Mouse (Mus musculus) heart, postnatal 0 days (tissue): ENCODE data around the gene Hes2. TPM values are rescaled to one million over a fixed set of nuclear protein-coding genes. Genes with fewer than 3 reads are reported as not detected.

Experiments used
- ATAC-seq: fragments of 200-750 bp; cut with Nextera tagmentation; 2 replicates; pipeline ENCODE4 v1.8.0; 2017; ENCODE audit warnings: low read depth, moderate number of reproducible peaks, moderate library complexity; ENCODE audit not compliant: insufficient read depth
- DNase-seq: peaks from one replicate; pipeline ENCODE4 v3.0.0-alpha.2; 2016; ENCODE audit warnings: low spot score
- H3K27ac ChIP-seq: fragments of 300-500 bp; sonication (generic); 2 replicates; pipeline ENCODE4 v1.5.1; 2014; ENCODE audit warnings: low read depth, mild to moderate bottlenecking
- H3K27me3 ChIP-seq: fragments of 300-500 bp; sonication (generic); 2 replicates; pipeline ENCODE4 v1.6.1; 2014; ENCODE audit warnings: low read length, mixed read lengths; ENCODE audit not compliant: control insufficient read depth, insufficient read depth
- H3K36me3 ChIP-seq: fragments of 300-500 bp; sonication (generic); replicated peaks from 2 replicates; pipeline ENCODE4 v1.6.1; 2014; ENCODE audit warnings: low read length, mixed read lengths; ENCODE audit not compliant: control insufficient read depth, insufficient read depth
- H3K4me1 ChIP-seq: fragments of 300-500 bp; sonication (generic); 2 replicates; pipeline ENCODE4 v1.6.1; 2014; ENCODE audit warnings: antibody characterized with exemption; ENCODE audit not compliant: control insufficient read depth, insufficient read depth
- H3K4me2 ChIP-seq: fragments of 300-500 bp; sonication (generic); 2 replicates; pipeline ENCODE4 v1.6.1; 2014; ENCODE audit warnings: low read depth, mild to moderate bottlenecking, low read length, moderate library complexity
- H3K4me3 ChIP-seq: fragments of 300-500 bp; sonication (generic); 2 replicates; pipeline ENCODE4 v1.5.1; 2014; ENCODE audit warnings: low read depth, low read length
- H3K9ac ChIP-seq: fragments of 300-500 bp; sonication (generic); replicated peaks from 2 replicates; pipeline ENCODE4 v1.6.1; 2014; ENCODE audit warnings: low read depth, low read length, mixed read lengths
- H3K9me3 ChIP-seq: fragments of 300-500 bp; sonication (generic); replicated peaks from 2 replicates; pipeline ENCODE4 v1.6.1; 2016; ENCODE audit warnings: low read length; ENCODE audit not compliant: control insufficient read depth
- CTCF ChIP-seq: IDR thresholded peaks from 2 replicates; pipeline ENCODE4 v1.5.1; 2016; ENCODE audit warnings: antibody characterized with exemption, control low read depth, low read depth
- EP300 ChIP-seq: IDR thresholded peaks from 2 replicates; pipeline ENCODE4 v1.6.1; 2016; ENCODE audit warnings: antibody characterized with exemption, low read depth
- WGBS: fragments of 180-500 bp; shearing (Covaris S2); extraction: QIAGEN DNeasy Blood & Tissue Kit; methylation state at CpG from one replicate; pipeline ENCODE4 v1.1.7; 2014; 5-methylcytosine and 5-hydroxymethylcytosine counted together
- polyA plus RNA-seq: library from polyadenylated mRNA; unstranded; fragments of >200 nt; fragmentation: Nextera tagmentation; extraction: Ambion mirVana; gene quantifications from 2 replicates; pipeline ENCODE4 v1.2.1, GENCODE M21; 2015
- total RNA-seq: library from RNA; depleted of rRNA; stranded (reverse); fragments of >200 nt; gene quantifications from 2 replicates; pipeline ENCODE4 v1.2.3, GENCODE M21; 2014; ENCODE audit warnings: low replicate concordance

Gene Hes2
- total and polyA plus RNA-seq, 2 experiments from 2014 or later: not detected

DNA sequence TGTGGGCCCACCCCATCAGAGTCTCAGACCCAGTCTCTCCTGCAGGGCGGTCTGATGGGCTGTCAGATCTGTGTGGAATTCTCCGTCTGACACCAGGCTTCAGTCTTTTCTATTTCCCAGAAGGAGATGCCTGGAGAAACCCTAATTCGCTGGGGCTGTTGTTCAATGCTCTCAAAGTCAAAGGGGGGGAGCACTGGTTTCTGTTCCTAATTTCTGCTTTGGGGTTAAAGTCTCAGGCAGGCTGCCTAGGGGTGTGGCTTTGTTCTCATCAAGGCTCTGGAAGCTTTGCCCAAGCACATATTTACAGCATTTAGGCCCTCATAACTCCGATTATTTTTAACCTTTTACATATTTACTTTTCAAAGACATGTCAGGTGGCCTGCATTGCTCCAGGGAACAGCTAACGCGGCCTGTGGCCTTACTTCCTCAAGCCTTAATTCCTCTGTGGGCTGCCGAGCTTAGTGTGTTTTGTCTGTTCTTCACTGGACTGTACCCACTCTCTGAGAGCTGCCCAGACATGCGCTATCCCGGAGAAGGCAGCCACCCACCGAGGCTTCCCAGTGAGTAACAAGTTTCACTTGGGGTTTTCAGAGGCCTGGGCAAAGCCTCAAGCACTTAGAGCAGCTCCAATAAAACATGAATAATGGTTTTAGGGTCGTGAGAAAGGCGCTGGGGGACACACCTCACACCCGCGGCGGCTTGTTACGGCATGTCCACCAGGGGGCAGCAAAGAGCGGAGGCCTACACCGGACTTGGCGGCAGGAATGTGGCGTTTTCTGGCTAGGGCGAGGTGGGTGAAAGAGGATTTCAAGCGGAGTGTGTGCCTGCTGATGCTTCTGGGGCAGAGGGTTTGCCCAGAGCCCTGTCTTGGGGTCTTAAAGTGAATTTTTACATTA lies 6.6 kb downstream of the Hes2 start:
- WGBS: 27% methylated on average over 21 of the region's 22 CpGs
- H3K9ac ChIP-seq: no peak overlapping the region

DNA sequence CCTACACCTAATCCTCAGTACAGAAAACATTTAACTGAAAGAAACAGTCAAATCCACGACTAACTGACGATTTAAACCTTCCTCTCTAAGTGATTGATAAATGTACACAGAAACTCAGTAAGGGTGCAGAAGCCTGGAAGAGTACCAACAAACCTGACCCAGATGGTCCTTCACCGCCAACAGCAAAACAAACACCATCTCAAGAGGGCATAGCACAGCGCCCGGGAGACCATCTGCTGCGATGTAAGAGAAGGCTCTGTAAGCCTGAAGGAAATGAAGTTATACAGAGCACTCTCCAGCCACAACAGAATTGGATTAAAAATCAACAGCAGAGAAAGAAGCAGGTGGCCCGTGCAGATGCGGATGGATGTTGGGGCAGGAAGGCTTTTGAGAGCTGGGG lies 9.4 kb downstream of the Hes2 start:
- no peak overlapping the region for H3K27ac ChIP-seq
- H3K36me3 ChIP-seq: no peaks in the 10 kb centered on the region
- H3K4me2 ChIP-seq: no peak overlapping the region
- WGBS: 70% methylated on average over 8 of the region's 8 CpGs
- H3K4me3 ChIP-seq: no peak overlapping the region
- no peak for DNase-seq
- H3K4me1 ChIP-seq: no peaks in the 10 kb centered on the region
- ATAC-seq: no peak
- TF ChIP-seq CTCF (no peak), EP300 (no peak)
- H3K9ac ChIP-seq: no peak overlapping the region
- 0 out of 2 replicates have a peak, but pooled peaks cover 4% of the 10 kb centered on the region for H3K27me3 ChIP-seq
- no peaks in the 10 kb centered on the region for H3K9me3 ChIP-seq

More for the DNA sequence above, 6.6 kb downstream of the Hes2 start:
- no peaks in the 10 kb centered on the region for H3K9me3 ChIP-seq
- H3K36me3 ChIP-seq: no peaks in the 10 kb centered on the region
- H3K4me2 ChIP-seq: no peak overlapping the region; the same call in 1 of the 2 replicates
- no peaks in the 10 kb centered on the region for H3K4me1 ChIP-seq
- TF ChIP-seq CTCF (peak; percentile 90), EP300 (no peak)
- DNase-seq: peak; percentile 25
- ATAC-seq: peak; percentile 45; the same call in 1 of the 2 replicates
- no peak overlapping the region for H3K4me3 ChIP-seq
- no peak overlapping the region for H3K27ac ChIP-seq
- H3K27me3 ChIP-seq: peaks cover 25% of the 10 kb centered on the region

DNA sequence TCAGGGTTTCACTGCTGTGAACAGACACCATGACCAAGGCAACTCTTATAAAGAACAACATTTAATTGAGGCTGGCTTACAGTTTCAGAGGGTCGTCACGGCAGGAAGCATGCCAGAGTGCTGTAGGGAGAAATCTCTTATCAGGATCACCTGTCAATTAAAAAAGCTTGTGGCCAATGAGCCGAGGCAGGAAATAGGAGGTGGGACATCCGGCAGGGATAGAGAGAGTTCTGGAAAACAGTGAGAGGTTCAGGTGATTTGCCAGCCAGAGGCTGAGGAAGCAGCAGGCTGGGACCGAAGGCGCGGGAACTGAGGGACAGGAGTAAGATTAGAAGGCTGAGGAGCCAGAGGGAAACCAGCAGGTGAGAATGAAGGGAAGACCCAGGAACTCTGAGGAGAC lies 10.4 kb downstream of the Hes2 start:
- no peak for DNase-seq
- WGBS: 70% methylated on average over 7 of the region's 7 CpGs

GRCm38 (mm10) chr4:152170286-152170685 lies 11.6 kb downstream of the Hes2 start:
- H3K9ac ChIP-seq: no peak overlapping the region
- ATAC-seq (no peak), DNase-seq (no peak)
- no peaks in the 10 kb centered on the region for H3K9me3 ChIP-seq
- H3K4me2 ChIP-seq: no peak overlapping the region
- no peak overlapping the region for H3K4me3 ChIP-seq
- 69% methylated on average over 10 of the region's 10 CpGs for WGBS
- H3K27ac ChIP-seq: no peak overlapping the region
- no peaks in the 10 kb centered on the region for H3K4me1 ChIP-seq
- TF ChIP-seq EP300: no peak
- TF ChIP-seq CTCF: no peak
- H3K36me3 ChIP-seq: no peaks in the 10 kb centered on the region
- no peaks in the 10 kb centered on the region for H3K27me3 ChIP-seq

More for the DNA sequence above, 10.4 kb downstream of the Hes2 start:
- Histone ChIP-seq H3K4me3 (no peak overlapping the region), H3K4me2 (no peak overlapping the region), H3K9ac (no peak overlapping the region), H3K27me3 (0 out of 2 replicates have a peak, but pooled peaks cover 4% of the 10 kb centered on the region), H3K36me3 (no peaks in the 10 kb centered on the region), H3K4me1 (no peaks in the 10 kb centered on the region), H3K9me3 (no peaks in the 10 kb centered on the region), H3K27ac (no peak overlapping the region)
- no peak for TF ChIP-seq EP300
- no peak for ATAC-seq

DNA sequence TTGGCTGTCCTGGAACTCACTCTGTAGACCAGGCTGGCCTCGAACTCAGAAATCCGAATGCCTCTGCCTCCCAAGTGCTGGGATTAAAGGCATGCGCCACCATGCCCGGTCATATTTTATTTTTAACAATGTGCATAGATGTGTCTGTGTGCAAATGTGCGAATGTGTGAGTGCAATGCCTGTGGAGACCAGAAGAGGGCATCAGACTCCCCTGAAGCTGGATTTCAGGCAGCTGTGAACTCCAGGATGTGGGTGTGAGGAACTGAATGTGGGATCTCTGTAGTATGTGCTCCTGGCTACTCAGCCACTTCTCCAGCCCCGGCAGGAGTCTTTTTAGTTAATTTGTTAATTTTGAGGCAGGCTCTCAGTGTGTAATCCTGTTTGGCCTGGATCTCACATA lies 12.9 kb downstream of the Hes2 start:
- H3K4me1 ChIP-seq: no peaks in the 10 kb centered on the region
- no peaks in the 10 kb centered on the region for H3K27me3 ChIP-seq
- no peaks in the 10 kb centered on the region for H3K9me3 ChIP-seq
- DNase-seq (no peak), ATAC-seq (no peak)
- 81% methylated on average over 6 of the region's 6 CpGs for WGBS
- TF ChIP-seq CTCF: 0 out of 2 replicates have a peak, but pooled peaks have one; percentile 15
- no peak for TF ChIP-seq EP300
- no peak overlapping the region for H3K27ac ChIP-seq
- no peaks in the 10 kb centered on the region for H3K36me3 ChIP-seq
- no peak overlapping the region for H3K4me2 ChIP-seq
- H3K9ac ChIP-seq: no peak overlapping the region
- no peak overlapping the region for H3K4me3 ChIP-seq

- H3K36me3 ChIP-seq: no peaks in the 10 kb centered on the region
- no peak overlapping the region for H3K27ac ChIP-seq
- H3K4me2 ChIP-seq: no peak overlapping the region
- WGBS: 1% methylated on average over 5 of the region's 5 CpGs
- DNase-seq (peak; percentile 63), ATAC-seq (no peak)
- TF ChIP-seq CTCF: peak; percentile 85
- no peak for TF ChIP-seq EP300
- no peaks in the 10 kb centered on the region for H3K27me3 ChIP-seq
- no peak overlapping the region for H3K9ac ChIP-seq
- no peaks in the 10 kb centered on the region for H3K9me3 ChIP-seq
- H3K4me3 ChIP-seq: no peak overlapping the region
- H3K4me1 ChIP-seq: peaks cover 5% of the 10 kb centered on the region; the same call in 1 of the 2 replicates
Observed at GRCm38 (mm10) chr4:152173041-152173440, 14.4 kb downstream of the Hes2 start.
